Mouse (Mus musculus) heart, postnatal 0 days (tissue): ENCODE measurements at regions not wholly inside any gene's neighbourhood (a gene's known extent, or its start where the extent isn't known, plus 50 kb on each side); places are given as distances from the start of the nearest gene placed in this dataset.

ENCODE experiments used
- ATAC-seq: fragments of 200-750 bp; cut with Nextera tagmentation; 2 replicates; pipeline ENCODE4 v1.8.0; 2017; ENCODE audit warnings: low read depth, moderate number of reproducible peaks, moderate library complexity; ENCODE audit not compliant: insufficient read depth
- DNase-seq: peaks from one replicate; pipeline ENCODE4 v3.0.0-alpha.2; 2016; ENCODE audit warnings: low spot score
- H3K27ac ChIP-seq: fragments of 300-500 bp; sonication (generic); 2 replicates; pipeline ENCODE4 v1.5.1; 2014; ENCODE audit warnings: low read depth, mild to moderate bottlenecking
- H3K27me3 ChIP-seq: fragments of 300-500 bp; sonication (generic); 2 replicates; pipeline ENCODE4 v1.6.1; 2014; ENCODE audit warnings: low read length, mixed read lengths; ENCODE audit not compliant: control insufficient read depth, insufficient read depth
- H3K36me3 ChIP-seq: fragments of 300-500 bp; sonication (generic); replicated peaks from 2 replicates; pipeline ENCODE4 v1.6.1; 2014; ENCODE audit warnings: low read length, mixed read lengths; ENCODE audit not compliant: control insufficient read depth, insufficient read depth
- H3K4me1 ChIP-seq: fragments of 300-500 bp; sonication (generic); 2 replicates; pipeline ENCODE4 v1.6.1; 2014; ENCODE audit warnings: antibody characterized with exemption; ENCODE audit not compliant: control insufficient read depth, insufficient read depth
- H3K4me2 ChIP-seq: fragments of 300-500 bp; sonication (generic); 2 replicates; pipeline ENCODE4 v1.6.1; 2014; ENCODE audit warnings: low read depth, mild to moderate bottlenecking, low read length, moderate library complexity
- H3K4me3 ChIP-seq: fragments of 300-500 bp; sonication (generic); 2 replicates; pipeline ENCODE4 v1.5.1; 2014; ENCODE audit warnings: low read depth, low read length
- H3K9ac ChIP-seq: fragments of 300-500 bp; sonication (generic); replicated peaks from 2 replicates; pipeline ENCODE4 v1.6.1; 2014; ENCODE audit warnings: low read depth, low read length, mixed read lengths
- H3K9me3 ChIP-seq: fragments of 300-500 bp; sonication (generic); replicated peaks from 2 replicates; pipeline ENCODE4 v1.6.1; 2016; ENCODE audit warnings: low read length; ENCODE audit not compliant: control insufficient read depth
- CTCF ChIP-seq: IDR thresholded peaks from 2 replicates; pipeline ENCODE4 v1.5.1; 2016; ENCODE audit warnings: antibody characterized with exemption, control low read depth, low read depth
- EP300 ChIP-seq: IDR thresholded peaks from 2 replicates; pipeline ENCODE4 v1.6.1; 2016; ENCODE audit warnings: antibody characterized with exemption, low read depth
- WGBS: fragments of 180-500 bp; shearing (Covaris S2); extraction: QIAGEN DNeasy Blood & Tissue Kit; methylation state at CpG from one replicate; pipeline ENCODE4 v1.1.7; 2014; 5-methylcytosine and 5-hydroxymethylcytosine counted together

- H3K4me1 ChIP-seq: 0 out of 2 replicates have a peak, but pooled peaks cover 6% of the 10 kb centered on the region
- H3K4me3 ChIP-seq: no peak overlapping the region
- no peaks in the 10 kb centered on the region for H3K9me3 ChIP-seq
- 96% methylated on average over 3 of the region's 3 CpGs for WGBS
- no peak overlapping the region for H3K4me2 ChIP-seq
- H3K27ac ChIP-seq: no peak overlapping the region
- TF ChIP-seq EP300 (no peak), CTCF (no peak)
- H3K36me3 ChIP-seq: no peaks in the 10 kb centered on the region
- no peaks in the 10 kb centered on the region for H3K27me3 ChIP-seq
- H3K9ac ChIP-seq: no peak overlapping the region
- DNase-seq (no peak), ATAC-seq (no peak)
Observed at GRCm38 (mm10) chr1:157048996-157049395, 59.5 kb downstream of the Tex35 start.

- Histone ChIP-seq H3K36me3 (no peaks in the 10 kb centered on the region), H3K4me3 (no peak overlapping the region), H3K9ac (no peak overlapping the region), H3K9me3 (no peaks in the 10 kb centered on the region), H3K27me3 (no peaks in the 10 kb centered on the region), H3K27ac (no peak overlapping the region), H3K4me1 (0 out of 2 replicates have a peak, but pooled peaks cover 6% of the 10 kb centered on the region), H3K4me2 (no peak overlapping the region)
- ATAC-seq (no peak), DNase-seq (no peak)
- no peak for TF ChIP-seq EP300
- no peak for TF ChIP-seq CTCF
- 54% methylated on average over 11 of the region's 11 CpGs for WGBS
Observed at GRCm38 (mm10) chr1:157048201-157048923, 60.1 kb downstream of the Tex35 start.

- WGBS: 67% methylated on average over 4 of the region's 4 CpGs
- TF ChIP-seq CTCF (no peak), EP300 (no peak)
- Histone ChIP-seq H3K27ac (no peak overlapping the region), H3K4me1 (0 out of 2 replicates have a peak, but pooled peaks cover 6% of the 10 kb centered on the region), H3K27me3 (no peaks in the 10 kb centered on the region), H3K36me3 (no peaks in the 10 kb centered on the region), H3K9ac (no peak overlapping the region), H3K4me2 (no peak overlapping the region), H3K4me3 (no peak overlapping the region), H3K9me3 (no peaks in the 10 kb centered on the region)
- ATAC-seq: no peak
- DNase-seq: no peak
Observed at GRCm38 (mm10) chr1:157047751-157048200, 60.7 kb downstream of the Tex35 start.

- no peaks in the 10 kb centered on the region for H3K36me3 ChIP-seq
- H3K9ac ChIP-seq: no peak overlapping the region
- WGBS: 51% methylated on average over 4 of the region's 4 CpGs
- H3K4me3 ChIP-seq: no peak overlapping the region
- no peak overlapping the region for H3K27ac ChIP-seq
- no peaks in the 10 kb centered on the region for H3K27me3 ChIP-seq
- TF ChIP-seq CTCF (no peak), EP300 (no peak)
- H3K4me1 ChIP-seq: 0 out of 2 replicates have a peak, but pooled peaks cover 6% of the 10 kb centered on the region
- no peaks in the 10 kb centered on the region for H3K9me3 ChIP-seq
- ATAC-seq (peak; percentile 53), DNase-seq (no peak)
- no peak overlapping the region for H3K4me2 ChIP-seq
Observed at GRCm38 (mm10) chr1:157046760-157047182, 61.7 kb downstream of the Tex35 start.

- no peaks in the 10 kb centered on the region for H3K36me3 ChIP-seq
- no peak overlapping the region for H3K4me3 ChIP-seq
- 0 out of 2 replicates have a peak overlapping the region, but pooled peaks have one; percentile 3 for H3K9ac ChIP-seq
- peak overlapping the region; percentile 54 for H3K4me2 ChIP-seq
- peaks cover 31% of the 10 kb centered on the region for H3K4me1 ChIP-seq
- TF ChIP-seq EP300 (no peak), CTCF (no peak)
- H3K27ac ChIP-seq: peak overlapping the region; percentile 62
- H3K27me3 ChIP-seq: no peaks in the 10 kb centered on the region
- H3K9me3 ChIP-seq: no peaks in the 10 kb centered on the region
- 2% methylated on average over 4 of the region's 4 CpGs for WGBS
- DNase-seq: no peak
- ATAC-seq: no peak
Observed at GRCm38 (mm10) chr1:157039836-157040196, 68.7 kb downstream of the Tex35 start.
